Mouse (Mus musculus) heart, embryonic 10.5 days (tissue): ENCODE results near the gene 6430548M08Rik. TPM values are rescaled to one million over a fixed set of nuclear protein-coding genes. Genes with fewer than 3 reads are reported as not detected.

Experiments used
- DNase-seq: peaks from one replicate; pipeline ENCODE4 v3.0.0-alpha.2; 2017; ENCODE audit warnings: low spot score
- H3K27ac ChIP-seq: fragments of 300-500 bp; sonication (generic); 2 replicates; pipeline ENCODE4 v1.5.1; 2016; ENCODE audit warnings: mild to moderate bottlenecking
- H3K27me3 ChIP-seq: fragments of 300-500 bp; sonication (generic); 2 replicates; pipeline ENCODE4 v1.6.1; 2016; ENCODE audit warnings: mild to moderate bottlenecking; ENCODE audit not compliant: poor library complexity, insufficient read depth, severe bottlenecking
- H3K36me3 ChIP-seq: fragments of 300-500 bp; sonication (generic); 2 replicates; pipeline ENCODE4 v1.6.1; 2016; ENCODE audit warnings: mild to moderate bottlenecking, moderate library complexity
- H3K4me1 ChIP-seq: fragments of 300-500 bp; sonication (generic); 2 replicates; pipeline ENCODE4 v1.6.1; 2016; ENCODE audit warnings: mild to moderate bottlenecking
- H3K4me3 ChIP-seq: fragments of 300-500 bp; sonication (generic); 2 replicates; pipeline ENCODE4 v1.5.1; 2016; ENCODE audit warnings: mild to moderate bottlenecking, moderate library complexity
- H3K9me3 ChIP-seq: fragments of 300-500 bp; sonication (generic); 2 replicates; pipeline ENCODE4 v1.6.1; 2016; ENCODE audit warnings: mild to moderate bottlenecking, moderate library complexity
- WGBS: fragments of 180-500 bp; shearing (Covaris S2); methylation state at CpG from one replicate; pipeline ENCODE4 v1.1.7; 2016; 5-methylcytosine and 5-hydroxymethylcytosine counted together
- polyA plus RNA-seq: library from polyadenylated mRNA; unstranded; fragments of >200 nt; fragmentation: Nextera tagmentation; extraction: Ambion mirVana; gene quantifications from 2 replicates; pipeline ENCODE4 v1.2.1, GENCODE M21; 2016

The 6430548M08Rik gene
- polyA plus RNA-seq, 1 experiment from 2014 or later = 8.2 TPM

GRCm38 (mm10) chr8:120089511-120089910, 24.4 kb upstream of the 6430548M08Rik start:
- 75% methylated on average over 6 of the region's 7 CpGs for WGBS
- Histone ChIP-seq H3K27me3 (no peaks in the 10 kb centered on the region), H3K36me3 (peaks cover 87% of the 10 kb centered on the region), H3K4me1 (no peaks in the 10 kb centered on the region), H3K27ac (no peak overlapping the region), H3K9me3 (no peaks in the 10 kb centered on the region), H3K4me3 (no peak overlapping the region)
- DNase-seq = no peak

GRCm38 (mm10) chr8:120091032-120091431, 22.9 kb upstream of the 6430548M08Rik start:
- Histone ChIP-seq H3K27ac (no peak overlapping the region), H3K36me3 (peaks cover 72% of the 10 kb centered on the region), H3K27me3 (no peaks in the 10 kb centered on the region), H3K4me3 (no peak overlapping the region), H3K4me1 (no peaks in the 10 kb centered on the region), H3K9me3 (no peaks in the 10 kb centered on the region)
- DNase-seq = no peak
- 88% methylated on average over 3 of the region's 3 CpGs for WGBS

GRCm38 (mm10) chr8:120093103-120093502, 20.8 kb upstream of the 6430548M08Rik start:
- no peak for DNase-seq
- H3K9me3 ChIP-seq = no peaks in the 10 kb centered on the region
- 94% methylated on average over 3 of the region's 3 CpGs for WGBS
- no peaks in the 10 kb centered on the region for H3K27me3 ChIP-seq
- H3K4me3 ChIP-seq = no peak overlapping the region
- 0 out of 2 replicates have a peak, but pooled peaks cover 3% of the 10 kb centered on the region for H3K4me1 ChIP-seq
- no peak overlapping the region for H3K27ac ChIP-seq
- peaks cover 61% of the 10 kb centered on the region for H3K36me3 ChIP-seq

DNA sequence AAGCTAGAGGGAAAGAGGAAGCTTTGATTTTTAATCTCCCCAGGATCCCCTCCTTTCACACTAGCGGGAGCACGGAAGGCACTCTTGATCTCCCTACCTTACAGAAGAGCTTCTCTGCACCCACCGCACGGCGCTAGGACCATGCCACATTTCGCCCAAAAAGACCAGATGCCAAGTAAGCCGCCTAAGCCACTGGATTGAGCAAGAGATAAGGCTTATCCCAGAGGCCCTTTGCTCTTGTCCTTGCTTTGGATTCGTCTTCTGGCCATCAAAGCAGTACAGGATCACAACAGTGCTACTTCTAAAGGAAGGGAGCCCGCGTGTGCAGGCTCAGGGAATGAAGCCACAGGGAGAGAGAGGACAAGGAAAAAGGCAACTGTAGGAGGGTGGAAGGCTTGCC, 19.2 kb upstream of the 6430548M08Rik start:
- Histone ChIP-seq H3K4me3 (no peak overlapping the region), H3K36me3 (peaks cover 53% of the 10 kb centered on the region), H3K27me3 (no peaks in the 10 kb centered on the region), H3K9me3 (no peaks in the 10 kb centered on the region), H3K27ac (no peak overlapping the region), H3K4me1 (peaks cover 6% of the 10 kb centered on the region)
- no peak for DNase-seq
- WGBS = 85% methylated on average over 10 of the region's 10 CpGs

DNA sequence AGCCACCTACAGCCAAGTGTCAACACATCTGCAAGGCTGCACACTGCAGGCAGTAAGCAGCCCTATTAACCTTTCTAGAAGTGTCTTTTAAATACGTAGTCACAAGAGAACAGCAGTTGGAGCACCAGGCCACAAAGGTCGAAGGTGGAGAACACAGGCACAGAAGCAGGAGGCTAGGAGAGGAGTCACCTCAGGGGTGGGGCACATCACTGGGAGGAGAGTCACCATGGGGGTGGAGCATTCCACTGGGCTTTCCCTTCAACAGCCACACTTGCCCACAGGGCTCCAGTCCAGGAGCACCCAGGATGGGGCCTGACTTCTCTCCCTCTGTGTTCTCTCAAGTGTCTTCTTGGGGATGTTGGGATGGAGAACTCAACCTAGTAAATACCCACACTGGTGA, 17.5 kb upstream of the 6430548M08Rik start:
- no peaks in the 10 kb centered on the region for H3K9me3 ChIP-seq
- H3K27ac ChIP-seq = no peak overlapping the region
- peaks cover 38% of the 10 kb centered on the region for H3K36me3 ChIP-seq
- WGBS = 77% methylated on average over 2 of the region's 2 CpGs
- H3K4me1 ChIP-seq = peaks cover 17% of the 10 kb centered on the region
- H3K27me3 ChIP-seq = no peaks in the 10 kb centered on the region
- H3K4me3 ChIP-seq = no peak overlapping the region
- no peak for DNase-seq

DNA sequence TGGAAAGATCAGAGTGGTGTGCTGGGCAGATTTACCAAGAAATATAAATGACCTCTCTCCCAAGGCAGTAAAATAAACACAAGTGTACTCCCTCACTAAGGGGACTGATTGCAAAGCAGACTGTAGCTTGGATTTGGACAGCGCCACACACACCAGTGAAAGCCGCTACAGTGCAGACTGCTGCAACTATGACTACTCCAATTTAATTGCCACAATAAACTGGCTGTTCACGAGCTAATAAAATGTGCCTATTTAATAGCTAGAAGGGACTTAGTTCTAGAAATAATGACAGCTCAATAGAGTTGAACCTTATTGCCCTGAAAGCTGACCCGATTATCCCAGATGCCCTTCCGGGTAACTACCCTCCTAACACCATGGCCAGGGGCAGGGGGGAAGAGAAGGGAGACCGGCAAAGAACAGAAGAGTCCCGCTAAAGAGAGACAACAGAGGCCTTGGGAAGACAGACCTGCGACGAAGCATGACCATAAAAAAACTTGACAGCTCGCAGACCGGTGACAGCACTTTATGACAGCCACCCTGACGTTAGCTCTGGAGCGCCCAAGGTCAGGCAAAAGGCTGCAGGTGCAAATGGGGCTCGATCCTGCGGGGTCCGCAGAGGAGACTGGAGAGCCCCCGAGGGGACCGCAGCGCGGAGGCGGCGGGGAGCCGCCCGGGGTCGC, 13.4 kb upstream of the 6430548M08Rik start:
- Histone ChIP-seq H3K4me1 (peaks cover 46% of the 10 kb centered on the region), H3K9me3 (no peaks in the 10 kb centered on the region), H3K4me3 (peak overlapping the region; percentile 91), H3K36me3 (0 out of 2 replicates have a peak, but pooled peaks cover 10% of the 10 kb centered on the region), H3K27me3 (no peaks in the 10 kb centered on the region), H3K27ac (peak overlapping the region; percentile 93)
- WGBS = 7% methylated on average over 25 of the region's 25 CpGs
- DNase-seq = no peak

DNA sequence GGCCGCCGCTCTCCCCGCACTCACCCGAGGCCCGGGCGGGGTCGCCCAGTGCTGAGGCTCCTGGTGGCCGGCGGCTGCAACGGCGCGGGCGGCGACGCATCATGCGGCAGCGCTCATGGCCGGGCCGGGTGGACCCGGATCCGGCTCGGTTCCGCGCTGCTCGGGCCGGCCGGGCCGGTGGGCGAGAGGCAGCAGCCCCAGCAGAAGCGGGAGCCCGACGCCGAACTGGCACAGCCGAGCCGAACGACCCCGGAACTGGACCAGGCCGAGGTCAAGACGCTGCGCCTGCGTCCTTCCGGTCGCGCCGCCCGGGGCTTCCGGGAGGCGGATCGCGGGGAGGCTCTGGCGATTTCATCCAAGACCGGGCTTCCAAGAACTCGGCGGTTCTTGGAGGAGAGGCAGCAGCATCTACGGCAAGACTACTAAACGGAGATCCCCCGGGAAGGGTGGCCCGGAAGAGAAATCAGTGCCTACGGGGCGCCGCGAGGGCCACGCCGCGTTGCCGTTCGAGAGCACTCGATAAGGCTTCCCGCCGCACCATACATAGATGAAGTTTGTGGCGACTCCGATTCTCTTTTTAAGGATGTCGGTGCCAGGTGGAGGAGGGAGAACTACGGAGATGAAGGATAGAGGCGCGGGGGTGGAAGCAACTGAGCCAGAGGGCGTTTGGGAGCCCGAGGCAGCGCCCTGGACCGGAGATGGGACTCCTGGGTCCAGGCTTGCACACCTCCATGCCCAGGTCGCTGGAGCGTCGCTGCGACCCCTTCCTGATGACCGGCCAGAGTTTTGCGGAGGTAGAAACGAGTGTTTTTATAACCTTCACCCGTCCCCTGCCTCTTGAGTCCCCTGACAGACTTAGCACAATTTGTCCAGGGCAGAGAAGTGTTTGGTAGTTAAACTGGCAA, 12.6 kb upstream of the 6430548M08Rik start, which contains the start of gene Zdhhc7:
Gene Zdhhc7, minus strand, starts transcription at position 415 of the 905 bp plus-strand sequence.
- DNase-seq = peak; percentile 92
- WGBS = under 1% methylated on average over 88 of the region's 88 CpGs
- no peaks in the 10 kb centered on the region for H3K9me3 ChIP-seq
- peak within 1 kb of the TSS; percentile 91 for H3K4me3 ChIP-seq
- peak within 1 kb of the TSS; percentile 93 for H3K27ac ChIP-seq
- no peaks in the 10 kb centered on the region for H3K27me3 ChIP-seq
- peaks cover 54% of the 10 kb centered on the region for H3K4me1 ChIP-seq
- H3K36me3 ChIP-seq = 0 out of 2 replicates have a peak, but pooled peaks cover 8% of the 10 kb centered on the region

- Histone ChIP-seq H3K27ac (no peak overlapping the region), H3K36me3 (no peaks in the 10 kb centered on the region), H3K4me3 (no peak overlapping the region), H3K9me3 (no peaks in the 10 kb centered on the region), H3K27me3 (no peaks in the 10 kb centered on the region), H3K4me1 (peaks cover 56% of the 10 kb centered on the region)
- DNase-seq = no peak
- 86% methylated on average over 9 of the region's 9 CpGs for WGBS
Measured at GRCm38 (mm10) chr8:120103916-120104315, 10.0 kb upstream of the 6430548M08Rik start.

- peaks cover 60% of the 10 kb centered on the region for H3K4me1 ChIP-seq
- H3K4me3 ChIP-seq = no peak overlapping the region
- no peaks in the 10 kb centered on the region for H3K9me3 ChIP-seq
- DNase-seq = no peak
- no peaks in the 10 kb centered on the region for H3K27me3 ChIP-seq
- 49% methylated on average over 9 of the region's 9 CpGs for WGBS
- peak overlapping the region; percentile 54; the same call in 1 of the 2 replicates for H3K27ac ChIP-seq
- no peaks in the 10 kb centered on the region for H3K36me3 ChIP-seq
Measured at GRCm38 (mm10) chr8:120104721-120105272, 9.2 kb upstream of the 6430548M08Rik start.

DNA sequence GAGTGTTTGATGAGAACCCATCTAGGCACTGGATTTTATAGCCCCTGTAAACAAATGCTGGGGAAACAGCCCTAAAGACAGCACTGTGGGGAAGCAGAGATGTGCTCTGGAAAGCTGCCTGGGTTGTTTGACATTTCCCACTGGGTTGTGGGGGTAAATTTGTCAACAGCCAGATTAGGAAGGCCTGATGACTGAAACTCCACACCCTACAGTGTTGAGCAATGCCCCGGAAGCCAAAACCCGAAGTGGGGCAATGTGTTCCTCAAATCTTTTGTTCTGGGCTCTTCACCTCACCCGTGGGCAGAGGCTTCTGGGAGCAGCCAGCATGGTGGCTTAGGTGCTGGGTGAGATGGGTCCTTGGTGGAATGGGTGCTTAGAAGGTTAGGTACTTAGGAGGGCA, 4.8 kb upstream of the 6430548M08Rik start:
- Histone ChIP-seq H3K36me3 (no peaks in the 10 kb centered on the region), H3K4me3 (no peak overlapping the region), H3K27ac (no peak overlapping the region), H3K9me3 (no peaks in the 10 kb centered on the region), H3K4me1 (peaks cover 42% of the 10 kb centered on the region), H3K27me3 (no peaks in the 10 kb centered on the region)
- 47% methylated on average over 3 of the region's 3 CpGs for whole genome bisulfite sequencing
- no peak for DNase-seq

- H3K36me3 ChIP-seq = peaks cover 3% of the 10 kb centered on the region; the same call in 1 of the 2 replicates
- no peak overlapping the region for H3K4me3 ChIP-seq
- no peak for DNase-seq
- H3K27me3 ChIP-seq = peaks cover 17% of the 10 kb centered on the region
- WGBS = 73% methylated on average over 4 of the region's 4 CpGs
- H3K4me1 ChIP-seq = peaks cover 34% of the 10 kb centered on the region
- no peak overlapping the region for H3K27ac ChIP-seq
- no peaks in the 10 kb centered on the region for H3K9me3 ChIP-seq
Measured at GRCm38 (mm10) chr8:120110966-120111365, 3.0 kb upstream of the 6430548M08Rik start.

DNA sequence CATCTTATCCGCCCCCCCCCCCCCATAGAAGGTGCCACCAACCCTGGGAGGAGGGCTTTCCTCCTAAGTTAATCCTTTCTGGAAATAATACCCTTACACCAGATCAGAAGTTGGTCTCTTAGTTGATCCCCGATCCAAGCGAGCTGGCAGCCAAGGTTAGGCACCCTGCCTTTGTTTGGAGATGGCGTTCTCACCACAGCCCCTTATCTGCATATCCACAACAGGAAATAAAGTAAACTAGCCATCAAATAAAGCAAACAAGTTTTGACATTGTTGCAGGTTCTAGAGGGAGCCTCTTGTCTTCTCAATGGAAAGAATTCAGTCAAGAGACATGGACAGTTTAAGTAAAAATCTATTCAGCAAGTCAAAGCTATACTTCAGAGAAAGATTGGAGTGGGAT, 2.6 kb upstream of the 6430548M08Rik start:
- Histone ChIP-seq H3K27me3 (peaks cover 21% of the 10 kb centered on the region), H3K9me3 (no peaks in the 10 kb centered on the region), H3K4me1 (peaks cover 33% of the 10 kb centered on the region), H3K36me3 (peaks cover 4% of the 10 kb centered on the region; the same call in 1 of the 2 replicates), H3K4me3 (no peak overlapping the region), H3K27ac (no peak overlapping the region)
- DNase-seq = no peak
- 61% methylated on average over 4 of the region's 4 CpGs for WGBS

DNA sequence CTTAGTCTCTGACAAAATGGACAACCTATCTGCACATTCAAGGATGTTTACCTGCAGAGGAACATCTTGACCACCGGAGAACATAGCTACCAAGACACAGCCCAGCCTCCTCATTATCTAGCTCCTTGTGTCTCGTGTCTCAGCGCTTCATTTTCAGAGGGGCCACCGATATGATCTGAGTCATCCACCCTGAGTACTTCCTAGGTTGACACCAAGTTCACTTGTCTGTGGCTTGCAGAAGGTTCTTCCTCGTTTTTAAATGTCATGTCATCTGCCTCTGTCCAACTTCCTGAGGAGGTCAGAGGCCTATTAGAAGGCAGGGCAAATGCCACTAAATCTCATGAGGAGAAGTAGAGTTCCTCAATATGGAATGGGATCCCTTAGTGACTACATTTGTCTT, 1.4 kb upstream of the 6430548M08Rik start:
- Histone ChIP-seq H3K27me3 (peaks cover 31% of the 10 kb centered on the region), H3K27ac (no peak overlapping the region), H3K4me1 (peaks cover 33% of the 10 kb centered on the region), H3K9me3 (no peaks in the 10 kb centered on the region), H3K36me3 (peaks cover 8% of the 10 kb centered on the region; the same call in 1 of the 2 replicates), H3K4me3 (no peak overlapping the region)
- WGBS = 74% methylated on average over 5 of the region's 5 CpGs
- DNase-seq = no peak
